Mouse (Mus musculus) spleen, adult 2 months (tissue): Measurements from ENCODE around the gene Npm1.

Experiments
- CTCF ChIP-seq: fragments of 200-500 bp; IDR thresholded peaks from 2 replicates; pipeline ENCODE4 v1.5.1; 2011; ENCODE audit warnings: mild to moderate bottlenecking, inconsistent platforms; ENCODE audit not compliant: insufficient read depth, insufficient read length, insufficient replicate concordance; ENCODE audit errors: extremely low read depth
- POLR2A ChIP-seq: fragments of 200-500 bp; IDR thresholded peaks from 2 replicates; pipeline ENCODE4 v1.6.1; 2011; ENCODE audit warnings: low read depth, low read length, inconsistent platforms

DNA sequence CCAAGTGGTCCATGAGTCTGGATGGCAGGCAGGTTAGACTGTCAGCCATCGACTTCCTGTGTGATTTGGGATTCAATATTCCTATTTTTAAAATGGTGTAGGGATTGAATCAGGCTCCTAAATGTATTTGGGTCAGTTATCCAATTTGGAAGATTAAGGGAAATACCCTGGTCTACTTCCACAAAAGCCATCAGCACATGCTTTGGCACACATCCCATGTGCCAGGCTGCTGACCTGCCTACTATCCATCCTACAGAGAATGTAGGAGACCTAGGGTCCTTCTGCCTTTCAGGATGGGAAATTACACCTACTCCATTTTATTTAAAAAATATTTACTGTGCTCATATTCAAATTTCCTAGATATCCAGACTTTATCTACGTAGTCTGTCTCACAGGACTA lies 44.4 kb upstream of the Npm1 start:
- TF ChIP-seq POLR2A (no peak), CTCF (no peak)
